Mouse (Mus musculus): Measurements from ENCODE around the gene Gm20388. TPM values are rescaled to one million over a fixed set of nuclear protein-coding genes. Genes with fewer than 3 reads are reported as not detected.
A peak's percentile ranks its signal among the peaks of the same experiment; 100 is the strongest.

The Gm20388 gene
- total and polyA plus RNA-seq, 3 experiments: 0.02 to 0.05 TPM; not detected in 1

GRCm38 (mm10) chr8:123203571-123203970 lies 3292.9 kb downstream of the Gm20388 start:
- DNase-seq (ENCODE audit: low spot score): no peak
- no peak for TF ChIP-seq GATA1 (IDR thresholded peaks at IDR 0.05; ENCODE audit: borderline replicate concordance, low read length)
- TF ChIP-seq POLR2AphosphoS5 (IDR thresholded peaks at IDR 0.05; ENCODE audit: insufficient replicate concordance, low read depth, low read length): no peak
- no peak for ATAC-seq (ENCODE audit: extremely low read depth, insufficient number of reproducible peaks, low FRiP score, poor library complexity, severe bottlenecking)

DNA sequence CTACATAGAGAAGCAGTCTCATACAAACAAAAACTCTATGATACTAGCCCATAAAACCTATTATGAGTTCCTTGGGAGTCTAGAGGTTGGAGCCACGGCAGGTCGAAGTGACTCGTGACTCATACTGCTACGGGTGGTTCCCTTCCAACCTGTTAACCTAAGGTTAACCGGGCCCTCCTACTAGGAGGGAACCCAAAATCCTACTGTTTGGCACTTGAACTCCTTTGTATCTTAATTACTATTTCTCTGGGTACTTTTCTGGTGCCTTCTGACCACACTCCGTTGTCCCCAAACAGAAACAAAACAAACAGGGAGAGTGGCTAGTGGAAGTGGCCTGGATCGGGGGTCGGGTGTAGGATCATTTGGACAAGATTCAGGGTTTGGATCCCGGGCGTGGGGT lies 3301.2 kb downstream of the Gm20388 start:
- Histone ChIP-seq H3K4me3 (ENCODE audit: low read depth, low read length) (peak overlapping the region; percentile 86), H3K36me3 (replicated peaks) (peaks cover 47% of the 10 kb centered on the region), H3K4me1 (ENCODE audit: insufficient read depth, low read depth, low read length) (peaks cover 40% of the 10 kb centered on the region), H3K27me3 (ENCODE audit: insufficient read depth, low read length) (peaks cover 6% of the 10 kb centered on the region; the same call in 1 of the 2 replicates), H3K9me3 (replicated peaks) (no peaks in the 10 kb centered on the region)
- ATAC-seq (ENCODE audit: extremely low read depth, insufficient number of reproducible peaks, low FRiP score, poor library complexity, severe bottlenecking) (no peak), DNase-seq (ENCODE audit: low spot score) (no peak)
- TF ChIP-seq GATA2 (IDR thresholded peaks at IDR 0.05; ENCODE audit: borderline replicate concordance, low read depth, low read length) (no peak), TAL1 (conservative IDR thresholded peaks at IDR 0.05; ENCODE audit: low read depth, low read length) (no peak), POLR2AphosphoS5 (IDR thresholded peaks at IDR 0.05; ENCODE audit: insufficient replicate concordance, low read depth, low read length) (no peak), GATA1 (IDR thresholded peaks at IDR 0.05; ENCODE audit: borderline replicate concordance, low read length) (no peak), CTCF (IDR thresholded peaks at IDR 0.05; ENCODE audit: low read depth, low read length) (no peak)

More at GRCm38 (mm10) chr8:123203571-123203970, 3292.9 kb downstream of the Gm20388 start:
- H3K9me3 ChIP-seq (replicated peaks): no peaks in the 10 kb centered on the region
- H3K4me3 ChIP-seq (ENCODE audit: low read depth, low read length): no peak overlapping the region
- H3K27me3 ChIP-seq (ENCODE audit: insufficient read depth, low read length): peaks cover 36% of the 10 kb centered on the region
- peaks cover 8% of the 10 kb centered on the region for H3K4me1 ChIP-seq (ENCODE audit: insufficient read depth, low read depth, low read length)
- peaks cover 56% of the 10 kb centered on the region for H3K36me3 ChIP-seq (replicated peaks)

GRCm38 (mm10) chr8:123212321-123213117 lies 3301.9 kb downstream of the Gm20388 start, which contains the start of the genes Chmp1a and Spata33:
Chmp1a (minus strand) TSS chr8:123212763.
Spata33 (plus strand) TSS chr8:123212832.
- Histone ChIP-seq H3K36me3 (replicated peaks) (peaks cover 40% of the 10 kb centered on the region), H3K9me3 (replicated peaks) (no peaks in the 10 kb centered on the region), H3K4me3 (ENCODE audit: low read depth, low read length) (peak within 1 kb of the TSS; percentile 86), H3K4me1 (ENCODE audit: insufficient read depth, low read depth, low read length) (peaks cover 46% of the 10 kb centered on the region), H3K27me3 (ENCODE audit: insufficient read depth, low read length) (peaks cover 9% of the 10 kb centered on the region)
- TF ChIP-seq TAL1 (conservative IDR thresholded peaks at IDR 0.05; ENCODE audit: low read depth, low read length): no peak
- TF ChIP-seq GATA1 (IDR thresholded peaks at IDR 0.05; ENCODE audit: borderline replicate concordance, low read length): no peak
- peak; percentile 38; the same call in 1 of the 2 replicates for TF ChIP-seq CTCF (IDR thresholded peaks at IDR 0.05; ENCODE audit: low read depth, low read length)
- no peak for TF ChIP-seq POLR2AphosphoS5 (IDR thresholded peaks at IDR 0.05; ENCODE audit: insufficient replicate concordance, low read depth, low read length)
- DNase-seq (ENCODE audit: low spot score): peak; percentile 96
- peak; percentile 79 for ATAC-seq (ENCODE audit: extremely low read depth, insufficient number of reproducible peaks, low FRiP score, poor library complexity, severe bottlenecking)

- Histone ChIP-seq H3K4me3 (ENCODE audit: low read depth, low read length) (peak overlapping the region; percentile 86), H3K36me3 (replicated peaks) (peaks cover 33% of the 10 kb centered on the region), H3K9me3 (replicated peaks) (no peaks in the 10 kb centered on the region), H3K27me3 (ENCODE audit: insufficient read depth, low read length) (peaks cover 10% of the 10 kb centered on the region), H3K4me1 (ENCODE audit: insufficient read depth, low read depth, low read length) (peaks cover 47% of the 10 kb centered on the region)
- ATAC-seq (ENCODE audit: extremely low read depth, insufficient number of reproducible peaks, low FRiP score, poor library complexity, severe bottlenecking): no peak
- peak; percentile 36 for DNase-seq (ENCODE audit: low spot score)
- TF ChIP-seq GATA1 (IDR thresholded peaks at IDR 0.05; ENCODE audit: borderline replicate concordance, low read length): no peak
- no peak for TF ChIP-seq TAL1 (conservative IDR thresholded peaks at IDR 0.05; ENCODE audit: low read depth, low read length)
- TF ChIP-seq GATA2 (IDR thresholded peaks at IDR 0.05; ENCODE audit: borderline replicate concordance, low read depth, low read length): no peak
- TF ChIP-seq CTCF (IDR thresholded peaks at IDR 0.05; ENCODE audit: low read depth, low read length): no peak
- TF ChIP-seq POLR2AphosphoS5 (IDR thresholded peaks at IDR 0.05; ENCODE audit: insufficient replicate concordance, low read depth, low read length): no peak
These were observed 3302.6 kb downstream of the Gm20388 start for GRCm38 (mm10) chr8:123213118-123213772.

- no peak for TF ChIP-seq GATA2 (IDR thresholded peaks at IDR 0.05; ENCODE audit: borderline replicate concordance, low read depth, low read length)
- no peak for TF ChIP-seq CTCF (IDR thresholded peaks at IDR 0.05; ENCODE audit: low read depth, low read length)
- no peak for TF ChIP-seq TAL1 (conservative IDR thresholded peaks at IDR 0.05; ENCODE audit: low read depth, low read length)
- no peak for TF ChIP-seq POLR2AphosphoS5 (IDR thresholded peaks at IDR 0.05; ENCODE audit: insufficient replicate concordance, low read depth, low read length)
- no peak for TF ChIP-seq GATA1 (IDR thresholded peaks at IDR 0.05; ENCODE audit: borderline replicate concordance, low read length)
- H3K4me1 ChIP-seq (ENCODE audit: insufficient read depth, low read depth, low read length): peaks cover 37% of the 10 kb centered on the region
- no peak overlapping the region for H3K4me3 ChIP-seq (ENCODE audit: low read depth, low read length)
- peaks cover 23% of the 10 kb centered on the region for H3K27me3 ChIP-seq (ENCODE audit: insufficient read depth, low read length)
- H3K36me3 ChIP-seq (replicated peaks): peaks cover 11% of the 10 kb centered on the region
- no peak for ATAC-seq (ENCODE audit: extremely low read depth, insufficient number of reproducible peaks, low FRiP score, poor library complexity, severe bottlenecking)
- no peak for DNase-seq (ENCODE audit: low spot score)
- no peaks in the 10 kb centered on the region for H3K9me3 ChIP-seq (replicated peaks)
These were observed 3304.8 kb downstream of the Gm20388 start for GRCm38 (mm10) chr8:123215430-123215829.

DNA sequence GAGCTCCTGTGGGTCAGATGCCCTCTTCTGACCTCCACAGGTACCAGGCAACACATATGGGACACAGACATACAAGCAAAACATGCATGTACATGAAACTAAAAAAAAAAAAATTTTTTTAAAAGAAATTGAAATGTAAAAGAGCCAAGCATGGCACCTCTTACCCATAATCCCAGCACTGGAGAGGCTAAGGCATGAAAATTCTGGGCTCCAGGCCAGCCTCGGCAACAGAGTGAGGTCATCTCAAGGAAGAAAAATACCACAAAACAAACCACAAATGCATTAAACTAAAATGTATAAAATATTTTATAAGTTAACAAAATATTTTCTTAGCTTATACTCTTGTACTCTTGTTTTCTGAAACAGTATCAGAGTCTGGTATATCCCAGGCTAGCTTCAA lies 3310.3 kb downstream of the Gm20388 start:
- TF ChIP-seq TAL1 (conservative IDR thresholded peaks at IDR 0.05; ENCODE audit: low read depth, low read length) (no peak), GATA2 (IDR thresholded peaks at IDR 0.05; ENCODE audit: borderline replicate concordance, low read depth, low read length) (no peak), POLR2AphosphoS5 (IDR thresholded peaks at IDR 0.05; ENCODE audit: insufficient replicate concordance, low read depth, low read length) (no peak), CTCF (IDR thresholded peaks at IDR 0.05; ENCODE audit: low read depth, low read length) (no peak), GATA1 (IDR thresholded peaks at IDR 0.05; ENCODE audit: borderline replicate concordance, low read length) (no peak)
- Histone ChIP-seq H3K4me3 (ENCODE audit: low read depth, low read length) (no peak overlapping the region), H3K27me3 (ENCODE audit: insufficient read depth, low read length) (peaks cover 17% of the 10 kb centered on the region), H3K9me3 (replicated peaks) (no peaks in the 10 kb centered on the region), H3K4me1 (ENCODE audit: insufficient read depth, low read depth, low read length) (peaks cover 28% of the 10 kb centered on the region), H3K36me3 (replicated peaks) (peaks cover 2% of the 10 kb centered on the region)
- DNase-seq (ENCODE audit: low spot score) (no peak), ATAC-seq (ENCODE audit: extremely low read depth, insufficient number of reproducible peaks, low FRiP score, poor library complexity, severe bottlenecking) (no peak)

Data from G1E (cell line).